Mouse (Mus musculus): ENCODE measurements around the gene Prnd.

The Prnd gene

GRCm38 (mm10) chr2:131933598-131933997, 17.1 kb upstream of the Prnd start:
- ChIA-PET POLR2A (interaction anchor here in 2 of 4 experiments (0.5 to 11.2 kb wide), 13 partner anchors 12 to 201 kb away, joined by 3 to 155 read pairs (median 5); partner anchors contain the start of genes Prn (in 2 of the 2), Prnp (in 2 of the 2) and Prnd (in 1 of the 2)), CTCF (interaction anchor here in 2 of 4 experiments (0.6 to 0.7 kb wide), 3 partner anchors 112 to 147 kb away, joined by 3 to 4 read pairs (median 3); no protein-coding TSS in a partner anchor)

DNA sequence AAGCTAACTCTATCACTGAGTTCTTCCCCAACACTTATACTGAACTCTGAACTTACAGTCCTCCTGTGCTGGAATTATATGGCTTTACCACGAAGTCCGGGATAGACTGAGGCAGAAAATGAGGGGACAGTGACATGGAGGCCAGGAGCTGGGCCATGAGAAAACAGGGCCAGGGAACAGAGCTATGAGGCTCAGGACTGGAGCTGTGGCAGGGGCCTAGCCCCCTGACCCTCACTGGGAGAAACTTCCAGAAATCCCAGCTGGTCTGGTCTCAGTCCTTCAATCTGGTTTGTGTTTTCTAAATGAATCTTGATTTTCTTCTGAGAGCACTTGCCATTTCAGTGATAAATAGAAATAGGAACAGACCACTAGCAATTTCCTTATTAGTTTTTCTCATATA, 16.4 kb upstream of the Prnd start:
- CTCF ChIA-PET = interaction anchor here in 2 of 4 experiments (0.6 to 0.7 kb wide), 2 partner anchors 113 kb away, joined by 3 to 4 read pairs; no protein-coding TSS in a partner anchor
- POLR2A ChIA-PET = interaction anchor here in 2 of 4 experiments (0.5 to 11.2 kb wide), 6 partner anchors 21 to 200 kb away, joined by 3 to 155 read pairs (median 6); partner anchors contain the start of genes Prn (in 2 of the 2) and Prnp (in 2 of the 2)

- ChIA-PET POLR2A (interaction anchor here in 3 of 4 experiments (0.7 to 11.2 kb wide), 24 partner anchors 18 to 114 kb away, joined by 3 to 155 read pairs (median 5); partner anchors contain the start of genes Prn (in 3 of the 3) and Prnp (in 3 of the 3)), CTCF (interaction anchor here (0.5 to 1.7 kb wide), 23 partner anchors 9 to 391 kb away, joined by 3 to 22 read pairs (median 4); partner anchors contain the start of genes Prn (in 1 of the 4), Prnd (in 1 of the 4) and Prnp (in 1 of the 4))
Measured at GRCm38 (mm10) chr2:131935390-131936105, 15.1 kb upstream of the Prnd start.

- POLR2A ChIA-PET = interaction anchor here in 3 of 4 experiments (0.7 to 11.2 kb wide), 15 partner anchors 17 to 115 kb away, joined by 3 to 155 read pairs (median 4); partner anchors contain the start of genes Prn (in 2 of the 3) and Prnp (in 2 of the 3)
- CTCF ChIA-PET = interaction anchor here (0.9 to 1.7 kb wide), 12 partner anchors 8 to 199 kb away, joined by 3 to 22 read pairs (median 6); partner anchors contain the start of genes Prn (in 1 of the 4), Prnd (in 1 of the 4) and Prnp (in 1 of the 4)
Measured at GRCm38 (mm10) chr2:131936410-131936809, 14.3 kb upstream of the Prnd start.

DNA sequence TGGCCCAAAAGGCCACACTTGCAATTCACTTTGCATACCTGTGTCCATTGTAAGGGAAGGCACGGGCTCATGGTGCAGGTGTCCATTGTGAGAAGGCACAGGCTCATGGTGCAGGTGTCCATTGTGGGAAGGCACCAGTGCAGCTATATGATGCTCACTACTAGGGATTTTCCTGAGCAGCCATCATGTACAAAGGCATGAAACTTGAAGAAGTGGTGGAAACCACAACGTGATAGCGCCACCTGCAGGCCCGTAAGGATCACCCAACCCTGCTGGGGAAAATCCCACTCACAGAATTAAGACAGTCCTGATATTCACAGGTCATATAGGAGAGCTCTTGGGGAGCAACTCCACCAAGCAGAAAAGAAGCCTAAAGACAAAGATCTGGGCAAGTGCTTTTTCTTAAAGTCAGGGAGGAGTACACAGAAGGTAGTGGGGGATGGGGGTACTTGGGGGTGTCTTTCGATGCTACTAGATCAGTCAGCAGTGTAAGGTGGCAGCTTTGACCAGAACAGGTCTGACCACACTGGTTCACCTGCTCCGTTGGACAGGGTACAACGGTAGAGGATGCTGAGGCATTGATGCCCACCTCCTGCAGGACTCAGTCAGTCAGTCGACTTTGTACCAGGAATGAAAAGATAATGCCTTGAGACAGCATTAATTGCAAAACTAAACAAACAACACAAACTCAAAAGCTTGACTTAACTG, 11.1 kb upstream of the Prnd start:
- CTCF ChIA-PET = interaction anchor here (0.5 to 1.9 kb wide), 38 partner anchors 9 to 803 kb away, joined by 3 to 21 read pairs (median 4); partner anchors contain the start of genes Prnd (in 2 of the 4), Prn (in 1 of the 4) and Prnp (in 1 of the 4)
- POLR2A ChIA-PET = interaction anchor here in 2 of 4 experiments (0.6 to 11.2 kb wide), 9 partner anchors 8 to 160 kb away, joined by 3 to 155 read pairs (median 3); partner anchors contain the start of genes Prn (in 1 of the 2) and Prnp (in 1 of the 2)

DNA sequence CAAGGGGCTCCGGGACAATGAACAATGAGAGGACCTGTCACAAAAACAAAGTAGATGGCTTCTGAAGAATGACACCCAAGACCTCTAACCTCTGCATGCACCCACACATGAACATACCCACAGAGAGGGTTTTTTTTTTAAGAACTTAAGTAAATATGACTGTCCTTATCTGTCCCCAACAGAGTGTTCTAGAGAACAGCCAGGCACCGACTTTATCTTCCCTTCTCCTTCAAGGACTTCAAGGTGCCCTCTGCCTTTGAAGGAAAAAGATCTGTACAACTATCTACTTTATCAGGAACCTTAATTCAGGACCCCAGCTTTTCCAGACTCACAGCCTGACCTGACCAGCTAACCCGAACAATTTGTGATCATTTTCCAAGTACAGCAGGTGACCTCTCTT, 10.2 kb upstream of the Prnd start:
- ChIA-PET CTCF (interaction anchor here (0.9 to 1.9 kb wide), 14 partner anchors 8 to 395 kb away, joined by 3 to 21 read pairs (median 6); partner anchors contain the start of genes Prn (in 1 of the 4), Prnd (in 1 of the 4) and Prnp (in 1 of the 4)), POLR2A (interaction anchor here in 1 of 4 experiments (11.2 kb wide), 1 partner anchor 27 kb away, joined by 155 read pairs; the partner anchor contains the start of genes Prn and Prnp)

DNA sequence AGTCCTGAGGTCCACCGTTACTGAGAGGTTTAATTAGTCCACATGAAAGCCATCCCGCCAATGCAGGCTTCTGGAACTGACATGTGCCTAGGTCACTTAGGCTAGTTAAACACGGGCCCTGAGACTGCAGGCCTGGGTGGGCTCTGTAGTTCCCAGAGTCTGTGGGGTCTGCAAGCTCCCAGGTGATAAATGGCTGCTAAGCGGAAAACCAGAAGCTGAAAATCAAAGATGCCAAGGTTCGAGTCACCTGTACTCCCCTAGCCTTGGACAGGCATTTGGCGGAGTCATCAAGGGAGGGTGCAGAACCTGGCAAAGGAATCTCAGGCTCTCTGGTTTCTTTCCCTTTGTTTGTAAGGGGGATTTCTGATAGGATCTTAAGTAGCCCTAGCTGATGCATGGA, 9.2 kb upstream of the Prnd start:
- ChIA-PET CTCF (interaction anchor here in 3 of 4 experiments (0.6 to 1.2 kb wide), 3 partner anchors 39 to 129 kb away, joined by 3 to 4 read pairs (median 3); no protein-coding TSS in a partner anchor), POLR2A (interaction anchor here in 1 of 4 experiments (1.0 to 11.2 kb wide), 3 partner anchors 28 to 118 kb away, joined by 3 to 155 read pairs (median 3); partner anchors contain the start of genes Prn and Prnp)

DNA sequence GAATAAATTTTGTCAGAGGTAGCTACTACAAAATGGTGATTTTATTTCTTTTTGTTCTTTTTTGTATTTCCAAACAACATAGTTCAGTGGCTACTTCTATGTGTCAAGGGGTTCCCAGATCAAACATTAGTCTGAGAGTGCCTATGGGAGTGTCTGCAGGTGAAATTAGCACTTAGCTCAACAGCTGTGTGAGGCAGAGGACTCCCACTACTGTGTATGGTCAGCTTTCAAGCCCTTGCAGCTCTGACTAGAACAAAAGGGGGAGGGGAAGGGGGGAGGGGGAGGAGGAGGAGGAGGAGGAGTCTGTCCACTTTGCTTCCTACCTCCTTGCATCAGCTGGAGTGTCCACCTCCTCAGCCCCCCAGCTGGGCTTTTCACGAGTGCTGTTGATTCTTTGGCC, 6.3 kb upstream of the Prnd start:
- POLR2A ChIA-PET = interaction anchor here in 2 of 4 experiments (0.7 to 2.8 kb wide), 6 partner anchors 12 to 124 kb away, joined by 3 to 14 read pairs (median 4); partner anchors contain the start of genes Prn (in 1 of the 2), Prnp (in 1 of the 2) and Rassf2 (in 1 of the 2)
- CTCF ChIA-PET = interaction anchor here in 1 of 4 experiments (0.6 to 1.0 kb wide), 2 partner anchors 9 to 28 kb away, joined by 4 to 5 read pairs; no protein-coding TSS in a partner anchor

DNA sequence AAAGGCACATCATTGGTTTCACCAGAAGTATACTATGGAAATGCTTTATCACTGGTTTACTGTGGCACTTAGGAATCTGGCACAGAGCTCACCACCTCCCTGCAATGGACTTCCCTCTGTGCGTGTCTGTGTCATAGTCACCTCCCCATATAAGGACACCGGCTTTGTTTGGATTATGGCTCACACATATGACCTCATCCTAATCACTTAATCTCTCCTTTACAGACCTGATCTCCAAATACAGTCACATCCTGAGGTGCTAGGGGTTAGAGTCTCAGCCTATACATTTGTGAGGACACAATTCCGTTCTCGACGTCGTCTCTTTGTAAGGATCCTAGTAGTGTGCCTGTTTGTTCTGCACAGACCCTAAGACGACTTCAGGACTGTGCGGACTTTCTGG, 5.4 kb upstream of the Prnd start:
- ChIA-PET CTCF (interaction anchor here in 3 of 4 experiments (1.0 to 1.6 kb wide), 4 partner anchors 10 to 124 kb away, joined by 4 to 9 read pairs (median 5); no protein-coding TSS in a partner anchor), POLR2A (interaction anchor here in 3 of 4 experiments (0.5 to 2.8 kb wide), 6 partner anchors 12 to 125 kb away, joined by 3 to 14 read pairs (median 4); partner anchors contain the start of genes Prn (in 1 of the 3) and Prnp (in 1 of the 3))

GRCm38 (mm10) chr2:131945765-131946164, 4.9 kb upstream of the Prnd start:
- ChIA-PET CTCF (interaction anchor here in 3 of 4 experiments (0.6 to 1.6 kb wide), 6 partner anchors 10 to 1640 kb away, joined by 3 to 9 read pairs (median 4); no protein-coding TSS in a partner anchor), POLR2A (interaction anchor here in 3 of 4 experiments (0.5 to 2.8 kb wide), 8 partner anchors 13 to 196 kb away, joined by 3 to 14 read pairs (median 3); partner anchors contain the start of genes Prn (in 1 of the 3) and Prnp (in 1 of the 3))

GRCm38 (mm10) chr2:131946351-131946750, 4.3 kb upstream of the Prnd start:
- CTCF ChIA-PET = interaction anchor here in 3 of 4 experiments (0.5 to 1.6 kb wide), 7 partner anchors 11 to 1640 kb away, joined by 3 to 11 read pairs (median 4); no protein-coding TSS in a partner anchor
- POLR2A ChIA-PET = interaction anchor here in 3 of 4 experiments (0.6 to 2.8 kb wide), 4 partner anchors 36 to 126 kb away, joined by 3 to 14 read pairs (median 4); partner anchors contain the start of genes Prn (in 1 of the 3) and Prnp (in 1 of the 3)

GRCm38 (mm10) chr2:131948156-131948555, 2.5 kb upstream of the Prnd start:
- ChIA-PET POLR2A (interaction anchor here in 3 of 4 experiments (0.5 to 1.3 kb wide), 3 partner anchors 11 to 117 kb away, joined by 3 to 5 read pairs (median 3); no protein-coding TSS in a partner anchor), CTCF (interaction anchor here (0.5 to 1.8 kb wide), 8 partner anchors 8 to 403 kb away, joined by 3 to 7 read pairs (median 4); no protein-coding TSS in a partner anchor)

DNA sequence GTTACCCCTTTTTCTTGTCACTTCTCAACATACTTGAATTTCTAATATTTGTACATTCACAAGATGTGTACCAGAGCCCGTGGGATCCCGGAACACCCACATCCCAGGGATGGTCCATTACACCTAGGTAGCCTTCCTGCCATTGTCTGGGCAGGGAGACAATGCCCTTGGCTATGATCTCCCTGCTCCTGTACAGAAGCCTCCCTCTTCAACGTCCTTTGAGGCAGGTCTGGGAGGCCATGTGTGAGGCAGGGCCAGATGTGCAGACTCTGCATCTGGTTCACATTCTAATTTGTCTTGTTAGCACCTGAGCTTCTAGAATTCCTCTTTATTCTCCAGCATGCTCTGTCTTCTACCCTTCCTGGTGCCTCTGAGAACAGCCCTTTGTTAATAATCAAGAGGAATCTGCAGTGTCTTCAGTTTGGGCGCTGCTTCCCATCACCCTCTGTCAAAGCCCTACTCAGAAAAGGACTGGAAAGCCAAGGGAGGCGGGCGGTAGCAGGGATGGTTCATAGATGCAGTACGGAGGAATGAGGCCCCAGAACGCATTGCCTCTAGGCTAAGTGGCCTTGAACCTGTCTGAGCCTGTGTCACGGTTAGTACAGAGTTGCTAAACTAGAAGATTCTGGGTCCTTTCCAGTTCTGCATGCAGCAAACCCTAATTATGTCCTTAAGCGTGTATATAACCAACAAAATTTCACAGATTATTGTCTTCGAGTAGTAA, 1.6 kb upstream of the Prnd start:
- ChIA-PET CTCF (interaction anchor here (0.5 to 2.5 kb wide), 21 partner anchors 9 to 1065 kb away, joined by 3 to 33 read pairs (median 6); no protein-coding TSS in a partner anchor), POLR2A (interaction anchor here in 2 of 4 experiments (0.8 to 3.1 kb wide), 8 partner anchors 17 to 128 kb away, joined by 3 to 12 read pairs (median 4); partner anchors contain the start of genes Prn (in 1 of the 2) and Prnp (in 1 of the 2))

DNA sequence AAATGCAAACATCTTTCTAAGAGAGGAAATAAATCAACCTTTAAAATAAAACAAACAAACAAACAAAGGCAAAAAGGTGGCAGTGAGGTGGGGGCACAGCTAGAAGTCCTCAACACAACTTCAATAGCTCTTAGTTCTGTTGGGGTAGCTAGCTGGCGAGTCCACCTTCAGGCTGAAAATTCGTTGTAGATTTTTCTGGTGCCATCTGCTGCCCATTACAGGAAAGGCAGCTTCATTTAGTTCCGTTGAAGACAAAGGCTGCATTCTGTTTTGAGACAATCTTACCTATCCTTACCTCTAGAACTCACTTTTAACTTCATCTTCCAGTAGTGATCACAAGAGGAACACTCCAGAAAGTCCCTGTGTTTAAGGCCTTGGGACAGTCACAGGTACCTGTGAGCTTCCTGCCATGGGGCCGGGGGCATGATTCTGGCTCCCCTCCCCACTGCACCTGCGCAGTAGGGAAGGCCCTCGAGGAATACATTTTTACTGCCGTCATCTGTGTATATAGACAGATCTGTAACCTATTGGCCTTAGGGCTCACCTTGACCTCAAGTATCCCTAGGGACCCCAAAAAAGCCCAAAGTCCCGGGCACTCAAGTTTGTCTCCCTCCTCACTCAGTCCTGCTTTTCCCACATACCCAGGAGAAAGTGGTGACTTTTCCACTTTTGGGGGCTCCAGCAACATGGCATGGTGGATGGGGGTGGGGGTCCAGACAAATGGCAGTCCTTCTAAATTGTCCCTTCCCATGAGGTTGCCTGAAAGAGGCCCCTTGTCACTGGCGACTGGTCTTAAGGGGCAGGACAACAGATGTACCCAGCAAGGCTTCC, 679 bp upstream of the Prnd start:
- POLR2A ChIA-PET = interaction anchor here in 2 of 4 experiments (0.8 to 3.1 kb wide), 9 partner anchors 17 to 129 kb away, joined by 3 to 12 read pairs (median 4); partner anchors contain the start of genes Prn (in 1 of the 2) and Prnp (in 1 of the 2)
- CTCF ChIA-PET = interaction anchor here (0.5 to 2.5 kb wide), 21 partner anchors 10 to 1066 kb away, joined by 3 to 33 read pairs (median 6); no protein-coding TSS in a partner anchor

- ChIA-PET CTCF (interaction anchor here (0.6 to 1.9 kb wide), 8 partner anchors 13 to 407 kb away, joined by 3 to 5 read pairs (median 4); no protein-coding TSS in a partner anchor), POLR2A (interaction anchor here in 2 of 4 experiments (1.1 to 2.3 kb wide), 8 partner anchors 17 to 283 kb away, joined by 3 to 8 read pairs (median 5); partner anchors contain the start of genes Prn (in 2 of the 2), Prnp (in 2 of the 2) and Rassf2 (in 1 of the 2))
Measured at GRCm38 (mm10) chr2:131952456-131952855, 1.8 kb downstream of the Prnd start.

All from embryonic stem cell, embryonic (primary cell).